Mouse (Mus musculus) 3134 (cell line): ENCODE data around the gene Dytn.

Experiments used
- DNase-seq: peaks from one replicate; pipeline ENCODE4 v3.0.0-alpha.2; 2011; ENCODE audit warnings: low spot score; ENCODE audit not compliant: insufficient read length; ENCODE audit errors: extremely low read depth

The Dytn gene

DNA sequence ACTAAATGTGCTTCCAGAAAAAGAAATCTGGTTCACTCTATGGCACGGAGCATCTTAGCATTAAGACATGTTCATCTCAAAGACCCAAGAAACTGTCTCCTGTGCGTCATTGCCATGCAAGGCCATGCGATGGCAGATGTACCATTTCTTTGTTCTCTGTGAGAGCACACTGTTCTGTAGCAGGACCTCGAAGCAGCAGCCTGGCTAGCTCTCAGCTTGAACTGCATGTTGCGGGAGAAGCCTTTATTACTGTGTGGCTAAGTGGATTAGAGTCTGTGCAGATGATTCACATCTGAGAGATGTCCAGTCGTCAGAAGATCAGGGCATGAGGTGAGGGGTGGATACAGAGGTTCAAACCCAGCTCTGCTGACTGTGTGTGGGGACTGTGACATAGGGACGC, 99.9 kb downstream of the Dytn start:
- DNase-seq, result no peak

DNA sequence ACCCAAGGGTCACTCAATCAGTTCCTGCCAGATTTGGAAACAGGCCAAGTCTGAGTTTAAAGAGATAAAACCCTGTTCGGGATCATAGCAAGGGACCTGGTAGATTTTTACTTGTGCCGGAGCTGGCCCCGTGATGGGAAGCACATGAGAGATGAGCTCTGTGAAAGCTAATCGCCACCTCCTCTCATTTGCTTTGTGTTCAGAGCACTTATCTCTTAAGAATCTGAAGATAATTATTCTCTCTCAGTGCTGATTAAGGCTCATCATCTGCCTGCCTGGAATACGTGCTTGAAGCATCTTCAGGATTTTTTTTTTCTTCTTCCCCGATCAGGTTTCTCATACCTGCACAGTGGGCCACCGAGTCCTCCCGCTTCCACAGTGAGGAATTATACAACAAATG, 107.6 kb downstream of the Dytn start:
- DNase-seq, result no peak

DNA sequence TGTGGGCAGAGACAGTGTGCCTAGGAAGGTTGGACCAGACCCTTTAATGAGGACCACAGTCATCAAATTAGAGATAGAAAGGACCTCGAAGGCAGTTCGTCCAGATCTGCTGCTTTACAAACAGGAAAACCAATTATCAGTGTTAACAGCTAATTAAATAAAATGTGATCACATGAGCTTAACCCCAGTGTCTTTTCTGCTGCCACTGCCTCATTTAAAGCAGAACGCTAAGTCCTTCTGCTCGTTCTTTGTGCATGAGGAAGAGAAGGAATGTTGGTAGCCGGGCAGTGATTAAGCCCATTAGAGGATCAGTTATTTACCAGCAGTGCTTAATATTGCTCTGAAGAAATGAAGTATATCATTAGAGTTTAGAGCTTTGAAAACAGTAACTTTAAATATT, 109.9 kb downstream of the Dytn start:
- DNase-seq, result no peak

DNA sequence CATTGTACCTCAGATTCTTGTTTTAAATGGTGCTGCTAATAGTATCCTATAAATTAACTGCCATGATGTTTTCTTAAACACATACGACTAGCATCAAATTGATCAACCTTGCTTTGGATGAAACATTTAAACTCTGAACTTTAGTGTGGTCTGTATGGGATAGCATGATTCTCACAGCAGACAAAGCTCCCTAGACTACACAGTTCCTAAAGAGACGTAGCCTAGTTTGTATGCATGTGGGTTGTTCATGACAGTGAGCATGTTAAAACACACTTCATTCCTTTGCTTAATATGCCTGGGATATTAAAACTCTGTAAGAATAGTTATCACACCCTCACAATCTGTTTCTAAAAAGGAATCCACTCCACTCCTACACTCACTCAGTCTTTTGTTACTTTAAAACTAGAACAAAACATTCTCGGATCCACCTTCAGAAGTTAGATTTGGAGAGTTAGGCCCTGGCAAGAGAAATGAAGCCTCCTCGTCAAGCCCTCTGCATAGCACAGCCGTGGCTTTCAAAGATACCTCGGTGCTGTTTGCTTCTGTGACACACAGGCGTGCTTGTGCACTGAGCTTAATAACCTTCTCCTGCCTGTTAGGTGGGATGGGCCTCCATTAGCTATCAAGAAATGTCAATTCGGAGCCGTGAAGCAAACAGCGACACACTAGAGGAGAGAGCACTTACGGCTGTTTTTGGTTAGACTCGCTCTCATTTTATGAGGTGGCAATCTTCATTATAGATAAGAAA, 112.7 kb downstream of the Dytn start:
- DNase-seq, result no peak

DNA sequence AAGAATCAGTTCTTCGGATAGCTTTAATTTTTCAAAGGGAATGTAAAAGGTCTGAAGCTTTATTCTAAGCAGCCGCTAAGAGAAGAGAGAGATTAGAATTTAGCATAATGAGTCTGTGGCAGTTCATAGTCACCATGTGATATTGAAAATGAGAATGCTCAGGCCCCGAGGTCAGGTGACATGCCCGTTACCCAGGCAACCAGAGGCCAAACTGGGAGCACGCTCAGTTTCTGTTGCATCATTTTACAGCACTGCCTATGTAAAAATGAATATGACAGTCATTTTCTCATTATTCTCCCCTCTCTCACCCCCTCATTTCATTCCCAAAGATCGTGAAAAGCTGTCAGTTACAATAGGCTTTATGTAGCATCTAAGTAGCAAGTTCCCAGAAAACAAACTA, 113.3 kb downstream of the Dytn start:
- DNase-seq, result no peak
